Mouse (Mus musculus) embryonic facial prominence, embryonic 10.5 days (tissue): ENCODE results near the gene Sema5a. TPM values are rescaled to one million over a fixed set of nuclear protein-coding genes. Genes with fewer than 3 reads are reported as not detected.

Experiments
- DNase-seq: peaks from one replicate; pipeline ENCODE4 v3.0.0-alpha.2; 2017; ENCODE audit warnings: low spot score
- H3K27ac ChIP-seq: fragments of 300-500 bp; sonication (generic); replicated peaks from 2 replicates; pipeline ENCODE4 v1.5.1; 2016; ENCODE audit warnings: mild to moderate bottlenecking
- H3K27me3 ChIP-seq: fragments of 300-500 bp; sonication (generic); replicated peaks from 2 replicates; pipeline ENCODE4 v1.6.1; 2016; ENCODE audit warnings: low read depth, mild to moderate bottlenecking; ENCODE audit not compliant: poor library complexity, severe bottlenecking
- H3K36me3 ChIP-seq: fragments of 300-500 bp; sonication (generic); replicated peaks from 2 replicates; pipeline ENCODE4 v1.6.1; 2016; ENCODE audit warnings: mild to moderate bottlenecking, moderate library complexity
- H3K4me1 ChIP-seq: fragments of 300-500 bp; sonication (generic); 2 replicates; pipeline ENCODE4 v1.6.1; 2016
- H3K4me3 ChIP-seq: fragments of 300-500 bp; sonication (generic); 2 replicates; pipeline ENCODE4 v1.5.1; 2016; ENCODE audit warnings: mild to moderate bottlenecking, moderate library complexity
- H3K9me3 ChIP-seq: fragments of 300-500 bp; sonication (generic); 2 replicates; pipeline ENCODE4 v1.6.1; 2016; ENCODE audit warnings: mild to moderate bottlenecking
- WGBS: fragments of 180-500 bp; shearing (Covaris S2); methylation state at CpG from one replicate; pipeline ENCODE4 v1.1.7; 2016; 5-methylcytosine and 5-hydroxymethylcytosine counted together
- polyA plus RNA-seq: library from polyadenylated mRNA; unstranded; fragments of >200 nt; fragmentation: Nextera tagmentation; extraction: Ambion mirVana; gene quantifications from 2 replicates; pipeline ENCODE4 v1.2.1, GENCODE M21; 2016

Sema5a gene
- polyA plus RNA-seq, 1 experiment from 2014 or later: 17.3 TPM

DNA sequence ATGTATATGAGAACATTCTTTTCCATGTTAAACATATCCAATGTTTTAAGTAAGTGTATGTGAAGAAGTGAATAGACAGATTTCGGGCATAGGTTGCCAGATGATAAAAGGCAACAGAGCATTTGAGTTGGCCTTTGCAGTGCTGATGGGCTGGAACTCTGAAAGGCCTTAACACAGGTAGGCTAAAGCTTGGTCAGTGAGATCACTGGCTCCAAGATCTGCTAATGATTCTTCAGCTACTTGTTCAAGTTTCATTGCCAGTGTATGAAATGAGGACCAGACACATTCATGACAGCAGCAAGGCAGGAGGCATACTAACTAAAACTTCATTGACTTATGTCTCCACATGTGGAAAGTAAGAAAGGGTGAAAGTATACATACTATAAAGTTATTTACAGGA is 154.1 kb downstream of the Sema5a start:
- H3K27ac ChIP-seq: no peak overlapping the region
- H3K27me3 ChIP-seq: no peaks in the 10 kb centered on the region
- H3K4me3 ChIP-seq: no peak overlapping the region
- WGBS: 91% methylated on average over 1 of the region's 1 CpGs
- no peak for DNase-seq
- H3K9me3 ChIP-seq: no peaks in the 10 kb centered on the region
- H3K36me3 ChIP-seq: no peaks in the 10 kb centered on the region
- H3K4me1 ChIP-seq: peaks cover 8% of the 10 kb centered on the region; the same call in 1 of the 2 replicates

DNA sequence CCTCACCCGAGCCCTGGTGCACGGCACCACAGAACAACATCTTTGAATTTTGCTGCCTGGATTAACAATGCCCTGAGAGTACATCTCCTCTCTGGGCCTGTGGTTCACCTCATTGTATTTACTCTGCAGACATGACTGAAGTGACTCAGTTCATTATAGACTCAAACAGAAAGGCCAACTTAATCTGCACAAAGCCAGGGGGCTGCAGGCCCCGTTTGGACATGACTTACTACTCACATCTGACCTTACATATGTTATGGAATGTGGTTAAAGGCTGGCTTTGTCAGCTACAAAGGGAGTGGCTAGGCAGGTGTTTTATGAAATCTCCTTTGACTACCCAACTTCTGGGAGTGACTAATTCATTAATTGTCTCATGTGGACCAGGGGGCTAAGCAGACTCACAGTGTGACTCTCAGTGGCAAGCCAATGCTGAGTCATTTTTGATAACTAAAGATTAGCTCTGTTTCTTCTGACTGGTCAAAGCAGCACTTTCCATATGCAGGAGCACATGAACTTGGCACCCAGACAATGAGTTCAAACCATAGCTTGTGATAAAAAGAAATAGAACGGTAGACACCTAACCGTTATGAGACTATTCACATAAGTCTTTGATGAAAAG is 157.4 kb downstream of the Sema5a start:
- Histone ChIP-seq H3K27ac (no peak overlapping the region), H3K27me3 (no peaks in the 10 kb centered on the region), H3K4me1 (peaks cover 8% of the 10 kb centered on the region; the same call in 1 of the 2 replicates), H3K4me3 (no peak overlapping the region), H3K36me3 (no peaks in the 10 kb centered on the region), H3K9me3 (no peaks in the 10 kb centered on the region)
- 77% methylated on average over 5 of the region's 5 CpGs for WGBS
- no peak for DNase-seq

DNA sequence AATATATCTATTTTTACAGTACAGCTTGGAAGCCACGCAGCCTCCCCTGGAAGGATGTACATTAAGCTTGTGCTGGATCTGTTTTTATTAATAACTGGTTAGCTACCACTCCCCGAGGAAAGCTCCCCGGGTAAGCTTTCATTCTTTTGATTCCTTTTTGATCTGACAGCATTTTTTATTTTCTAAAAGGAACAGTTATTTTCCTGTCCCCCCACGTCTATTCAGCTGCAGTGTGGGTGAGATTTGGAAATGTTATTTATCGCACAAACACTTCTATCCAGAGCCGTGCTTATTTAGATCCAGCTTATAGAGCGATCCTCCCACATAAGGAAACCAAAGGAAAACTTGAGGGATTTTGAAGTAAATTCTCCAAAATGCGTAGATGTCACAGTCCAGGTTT is 158.7 kb downstream of the Sema5a start:
- Histone ChIP-seq H3K27ac (no peak overlapping the region), H3K4me1 (peaks cover 6% of the 10 kb centered on the region; the same call in 1 of the 2 replicates), H3K4me3 (no peak overlapping the region), H3K27me3 (no peaks in the 10 kb centered on the region), H3K36me3 (no peaks in the 10 kb centered on the region), H3K9me3 (no peaks in the 10 kb centered on the region)
- 92% methylated on average over 8 of the region's 8 CpGs for WGBS
- no peak for DNase-seq

DNA sequence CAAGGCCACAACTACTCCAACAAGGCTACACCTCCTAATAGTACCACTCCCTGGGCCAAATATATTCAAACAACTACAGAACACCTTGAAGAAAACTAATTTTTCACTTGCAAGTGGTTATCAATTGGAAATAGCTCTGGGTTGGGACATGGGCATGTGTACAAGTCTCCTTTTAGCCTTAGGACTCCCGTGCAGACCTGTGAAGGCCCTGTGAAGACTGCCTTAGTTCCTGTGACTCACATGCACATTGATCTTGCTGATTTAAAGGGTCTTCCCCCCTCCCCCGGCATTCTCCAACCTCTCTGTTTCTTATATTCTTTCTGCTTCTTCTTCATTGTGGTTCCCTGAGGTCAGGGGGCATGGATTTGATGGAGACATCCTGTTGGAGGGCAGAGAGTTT is 161.8 kb downstream of the Sema5a start:
- Histone ChIP-seq H3K4me3 (no peak overlapping the region), H3K9me3 (no peaks in the 10 kb centered on the region), H3K27me3 (no peaks in the 10 kb centered on the region), H3K36me3 (no peaks in the 10 kb centered on the region), H3K4me1 (peaks cover 4% of the 10 kb centered on the region), H3K27ac (no peak overlapping the region)
- no peak for DNase-seq
- 80% methylated on average over 2 of the region's 2 CpGs for WGBS

DNA sequence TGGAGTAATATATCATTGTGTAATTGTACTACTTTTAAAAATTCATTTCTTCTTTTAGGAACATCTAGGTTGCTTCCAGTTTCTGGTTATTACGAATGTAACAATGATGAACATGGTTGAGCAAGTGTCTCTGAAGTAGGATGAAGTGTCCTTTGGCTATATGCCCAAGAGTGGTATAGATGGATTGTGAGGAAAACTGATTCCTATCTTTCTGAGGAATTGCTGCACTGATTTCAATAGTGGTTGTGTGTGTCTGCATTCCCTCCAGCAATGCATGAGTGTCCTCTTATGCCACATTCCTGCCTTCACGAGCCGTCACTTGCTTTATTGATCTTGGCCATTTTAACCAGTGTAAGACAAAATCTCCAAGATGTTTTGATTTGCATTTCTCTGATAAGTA is 163.2 kb downstream of the Sema5a start:
- whole genome bisulfite sequencing: 85% methylated on average over 3 of the region's 3 CpGs
- H3K36me3 ChIP-seq: no peaks in the 10 kb centered on the region
- no peak overlapping the region for H3K4me3 ChIP-seq
- no peaks in the 10 kb centered on the region for H3K9me3 ChIP-seq
- no peaks in the 10 kb centered on the region for H3K27me3 ChIP-seq
- H3K4me1 ChIP-seq: peaks cover 4% of the 10 kb centered on the region
- H3K27ac ChIP-seq: no peak overlapping the region
- DNase-seq: no peak

DNA sequence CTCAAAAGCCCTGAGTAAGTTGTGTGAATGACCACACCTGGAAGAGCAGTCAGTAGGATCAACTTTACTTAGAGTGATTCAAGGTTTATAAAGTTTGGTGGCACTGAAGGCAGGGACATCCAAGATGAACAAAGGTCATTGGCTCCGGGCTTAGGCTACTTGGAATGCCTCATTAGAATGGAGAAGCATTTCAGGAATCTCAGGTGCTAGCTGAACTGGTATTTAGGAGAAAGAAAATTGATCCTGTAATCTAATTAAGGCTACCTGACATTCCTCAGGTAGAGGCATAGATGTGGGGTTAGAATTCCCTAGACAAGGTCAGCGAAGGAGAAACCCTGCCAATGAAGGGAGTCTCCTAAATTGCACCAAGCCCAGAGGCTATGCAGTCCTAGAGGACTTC is 171.7 kb downstream of the Sema5a start:
- no peak for DNase-seq
- 81% methylated on average over 2 of the region's 2 CpGs for WGBS
- H3K4me3 ChIP-seq: no peak overlapping the region

DNA sequence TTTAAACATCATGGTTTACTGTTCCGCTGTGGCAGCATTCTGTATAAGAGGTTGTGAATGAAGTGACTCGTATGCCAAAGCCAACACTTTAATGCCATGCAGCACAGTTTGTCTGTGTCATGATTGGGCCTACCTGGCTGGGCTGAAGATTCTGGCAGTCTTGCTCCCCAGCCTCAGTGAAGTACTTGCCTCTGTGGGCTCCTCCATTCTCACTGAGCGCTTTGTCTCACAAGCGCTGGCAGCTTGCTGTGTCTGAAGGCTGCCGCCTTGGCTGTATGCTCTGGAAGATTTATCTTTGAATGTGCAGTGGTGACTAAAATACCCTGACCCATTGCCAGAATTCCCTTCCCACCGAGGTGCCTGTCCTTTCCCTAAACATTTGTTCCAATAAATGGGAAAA is 178.0 kb downstream of the Sema5a start:
- 92% methylated on average over 6 of the region's 6 CpGs for WGBS
- no peak overlapping the region for H3K27ac ChIP-seq
- peaks cover 9% of the 10 kb centered on the region for H3K4me1 ChIP-seq
- peaks cover 5% of the 10 kb centered on the region; the same call in 1 of the 2 replicates for H3K36me3 ChIP-seq
- H3K27me3 ChIP-seq: no peaks in the 10 kb centered on the region
- no peak overlapping the region for H3K4me3 ChIP-seq
- no peak for DNase-seq
- no peaks in the 10 kb centered on the region for H3K9me3 ChIP-seq

More for the DNA sequence above, 171.7 kb downstream of the Sema5a start:
- Histone ChIP-seq H3K27me3 (no peaks in the 10 kb centered on the region), H3K27ac (no peak overlapping the region), H3K9me3 (no peaks in the 10 kb centered on the region), H3K4me1 (peaks cover 13% of the 10 kb centered on the region), H3K36me3 (peaks cover 5% of the 10 kb centered on the region; the same call in 1 of the 2 replicates)

DNA sequence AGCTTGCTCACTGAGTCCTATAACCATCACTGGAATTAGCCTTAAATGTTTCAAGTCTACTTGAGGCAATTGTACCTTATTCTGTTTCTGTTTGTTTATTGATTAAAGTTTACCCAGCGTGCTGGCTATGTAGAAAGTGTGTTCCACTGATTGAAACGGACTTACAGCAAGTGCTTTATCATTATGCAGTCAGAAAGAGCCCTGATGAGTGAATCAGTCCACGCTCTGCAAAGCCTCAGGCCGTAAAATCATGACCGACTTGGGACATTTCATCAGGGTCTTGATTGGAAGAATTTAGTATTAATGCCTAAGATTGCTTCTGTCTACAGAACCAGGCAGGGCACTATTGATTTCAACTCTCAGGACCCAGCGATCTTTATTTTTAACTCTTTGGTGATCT is 178.5 kb downstream of the Sema5a start:
- H3K4me3 ChIP-seq: no peak overlapping the region
- H3K36me3 ChIP-seq: peaks cover 5% of the 10 kb centered on the region; the same call in 1 of the 2 replicates
- H3K27ac ChIP-seq: no peak overlapping the region
- H3K27me3 ChIP-seq: no peaks in the 10 kb centered on the region
- H3K9me3 ChIP-seq: no peaks in the 10 kb centered on the region
- DNase-seq: no peak
- peaks cover 10% of the 10 kb centered on the region for H3K4me1 ChIP-seq
- 84% methylated on average over 6 of the region's 6 CpGs for WGBS

DNA sequence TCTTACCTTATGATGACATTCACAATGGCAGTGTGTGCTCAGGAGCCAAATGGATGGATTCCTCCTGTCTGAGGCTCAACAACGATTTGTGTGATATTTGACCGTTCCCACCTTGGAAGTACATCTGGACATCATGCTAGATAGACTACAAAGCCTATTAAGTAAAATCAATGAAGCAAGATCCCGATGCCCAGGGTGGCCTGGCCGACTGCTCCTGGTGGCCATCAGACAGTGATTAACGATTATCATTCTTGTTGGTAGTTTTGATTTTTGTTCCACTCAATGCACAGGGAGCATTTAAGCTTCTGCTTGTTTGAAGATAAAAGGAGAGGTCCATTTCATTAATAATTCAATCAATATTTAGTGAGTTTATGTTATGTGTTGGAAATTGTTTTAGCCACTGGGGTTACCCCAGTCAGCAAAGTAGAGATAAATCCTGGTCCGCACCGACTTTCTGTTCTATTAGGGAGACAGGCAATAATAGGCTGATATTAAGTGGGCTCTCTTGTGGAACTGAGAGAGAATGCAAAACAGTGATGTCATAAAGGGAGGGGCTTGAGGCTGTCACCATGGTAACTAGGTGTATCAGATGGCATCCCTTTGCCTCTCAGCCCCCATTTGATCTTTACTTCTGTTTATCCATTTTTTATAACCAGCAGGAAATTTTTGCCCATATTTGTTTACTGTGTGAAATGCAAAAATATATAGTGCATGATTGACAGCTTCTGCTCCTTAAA is 182.7 kb downstream of the Sema5a start:
- DNase-seq: no peak
- H3K27ac ChIP-seq: no peak overlapping the region
- H3K4me3 ChIP-seq: no peak overlapping the region
- 84% methylated on average over 7 of the region's 7 CpGs for WGBS
- peaks cover 20% of the 10 kb centered on the region for H3K4me1 ChIP-seq
- no peaks in the 10 kb centered on the region for H3K9me3 ChIP-seq
- H3K36me3 ChIP-seq: no peaks in the 10 kb centered on the region
- H3K27me3 ChIP-seq: no peaks in the 10 kb centered on the region

DNA sequence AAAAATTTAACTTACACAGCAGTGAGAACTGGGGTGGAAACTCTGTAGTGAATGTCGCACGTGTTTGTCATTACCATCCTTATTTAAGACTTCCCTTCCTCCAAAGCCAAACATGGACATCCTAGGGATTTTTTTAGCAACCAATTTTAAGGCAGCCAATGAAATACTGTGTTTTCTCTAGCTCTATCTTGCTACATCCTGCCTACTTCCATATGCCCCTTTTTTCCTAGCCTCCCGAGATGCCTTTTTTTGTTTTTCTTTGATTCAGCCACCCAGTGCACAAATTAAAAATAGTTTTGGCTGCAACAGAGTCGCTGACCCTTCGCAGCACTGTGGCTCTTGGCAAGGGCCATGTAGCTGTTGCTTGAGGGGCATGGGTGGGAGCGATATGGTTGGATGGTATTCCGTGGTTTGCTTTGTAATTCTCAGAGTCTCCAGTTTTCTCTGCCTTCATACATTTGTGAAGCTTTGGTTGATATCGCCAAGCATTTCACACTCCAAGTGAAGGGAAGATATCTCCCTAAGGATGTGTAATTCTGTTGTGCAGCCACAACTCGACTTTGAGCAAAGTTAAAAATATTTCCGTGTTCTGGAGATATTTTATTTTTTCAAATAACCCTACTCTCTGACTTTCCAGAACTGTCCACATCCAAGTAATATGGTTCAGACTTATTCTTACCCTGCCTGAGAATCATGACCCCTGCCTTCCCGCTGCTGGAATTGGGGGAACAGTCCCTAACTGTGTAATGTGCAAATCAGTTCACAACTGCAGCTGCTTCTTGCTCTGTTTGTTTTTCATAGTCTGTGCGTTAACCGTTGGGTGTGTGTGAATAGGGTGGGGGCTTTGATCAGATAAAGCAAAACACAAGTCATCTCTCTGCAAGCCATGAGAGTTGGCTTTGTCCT is 188.6 kb downstream of the Sema5a start:
- Histone ChIP-seq H3K9me3 (no peaks in the 10 kb centered on the region), H3K4me1 (peaks cover 31% of the 10 kb centered on the region), H3K4me3 (peak overlapping the region; percentile 31; the same call in 1 of the 2 replicates), H3K27ac (peak overlapping the region; percentile 81), H3K36me3 (no peaks in the 10 kb centered on the region), H3K27me3 (no peaks in the 10 kb centered on the region)
- WGBS: 48% methylated on average over 13 of the region's 13 CpGs
- DNase-seq: peak; percentile 38

DNA sequence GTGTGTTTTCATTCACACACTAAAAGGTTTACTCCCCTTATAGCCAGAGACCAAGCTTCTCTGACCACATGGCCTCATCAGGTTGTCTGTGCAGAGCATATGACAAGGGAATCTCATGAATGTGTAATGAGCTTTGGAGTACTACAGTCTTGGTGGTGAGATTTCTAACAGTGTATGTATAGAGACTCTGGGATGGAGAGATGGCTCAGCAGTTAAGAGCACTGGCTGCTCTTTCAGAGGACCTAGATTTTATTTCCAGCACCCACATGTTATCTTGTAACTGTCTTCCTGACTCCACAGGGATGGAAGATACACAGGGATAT is 189.2 kb downstream of the Sema5a start:
- Histone ChIP-seq H3K27me3 (no peaks in the 10 kb centered on the region), H3K4me3 (no peak overlapping the region), H3K36me3 (no peaks in the 10 kb centered on the region), H3K4me1 (peaks cover 31% of the 10 kb centered on the region), H3K9me3 (no peaks in the 10 kb centered on the region), H3K27ac (peak overlapping the region; percentile 81)
- DNase-seq: no peak

DNA sequence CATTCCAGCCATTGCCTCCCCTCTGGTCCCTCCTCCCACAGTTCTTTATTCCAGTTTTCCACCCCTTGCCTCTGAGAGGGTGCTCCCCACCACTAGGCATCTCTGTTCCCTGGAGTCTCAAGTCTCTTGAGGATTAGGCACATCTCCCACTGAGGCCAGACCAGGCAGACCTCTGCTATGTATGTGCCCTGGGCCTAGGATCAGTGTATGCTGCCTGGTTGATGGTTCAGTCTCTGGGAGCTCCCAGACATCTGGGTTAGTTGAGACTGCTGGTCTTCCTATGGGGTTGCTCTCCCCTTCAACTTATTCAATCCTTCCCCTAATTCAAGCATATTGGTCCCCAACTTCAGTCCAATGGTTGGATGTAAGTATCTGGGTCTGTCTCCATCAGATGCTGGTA is 189.7 kb downstream of the Sema5a start:
- no peaks in the 10 kb centered on the region for H3K27me3 ChIP-seq
- H3K36me3 ChIP-seq: no peaks in the 10 kb centered on the region
- no peak overlapping the region for H3K4me3 ChIP-seq
- H3K9me3 ChIP-seq: no peaks in the 10 kb centered on the region
- no peak for DNase-seq
- no peak overlapping the region; the same call in 1 of the 2 replicates for H3K27ac ChIP-seq
- H3K4me1 ChIP-seq: peaks cover 31% of the 10 kb centered on the region
